Mouse (Mus musculus) MEL (cell line): ENCODE measurements around the gene Otop3.

Experiments used
- CHD1 ChIP-seq: IDR thresholded peaks from 2 replicates; pipeline ENCODE4 v1.6.1; 2012; ENCODE audit warnings: low read depth, mild to moderate bottlenecking, inconsistent platforms, low read length, improper control_type of control experiment
- CTCF ChIP-seq, 3 experiments: IDR thresholded peaks in 2 of 3; conservative IDR thresholded peaks in 1 of 3; 2 replicates each; pipeline ENCODE4 v1.5.1; 2011 to 2012; ENCODE audit warnings: low read length in 3 of 3, low read depth in 2 of 3, mild to moderate bottlenecking in 2 of 3, improper control_type of control experiment in 1 of 3, inconsistent platforms in 1 of 3, mixed read lengths in 1 of 3, moderate library complexity in 1 of 3; ENCODE audit not compliant: control insufficient read depth in 1 of 3, insufficient read depth in 1 of 3, poor library complexity in 1 of 3, severe bottlenecking in 1 of 3
- GABPA ChIP-seq: IDR thresholded peaks from 2 replicates; pipeline ENCODE4 v1.6.1; 2012; ENCODE audit warnings: low read depth, mild to moderate bottlenecking, inconsistent platforms, low read length, improper control_type of control experiment, moderate library complexity
- NELFE ChIP-seq: IDR thresholded peaks from 2 replicates; pipeline ENCODE4 v1.6.1; 2011; ENCODE audit warnings: low read depth, low read length, improper control_type of control experiment
- POLR2A ChIP-seq, 2 experiments: IDR thresholded peaks; 2 replicates each; pipeline ENCODE4 v1.6.1; 2011 to 2012; ENCODE audit warnings: low read length in 2 of 2, mild to moderate bottlenecking in 2 of 2, control low read depth in 1 of 2, improper control_type of control experiment in 1 of 2, low read depth in 1 of 2, moderate library complexity in 1 of 2; ENCODE audit not compliant: control insufficient read depth in 1 of 2, insufficient read depth in 1 of 2, poor library complexity in 1 of 2
- RAD21 ChIP-seq: IDR thresholded peaks from 2 replicates; pipeline ENCODE4 v1.6.1; 2011; ENCODE audit warnings: mild to moderate bottlenecking, low read depth, low read length, improper control_type of control experiment
- SMC3 ChIP-seq: IDR thresholded peaks from 2 replicates; pipeline ENCODE4 v1.6.1; 2011; ENCODE audit warnings: low read depth, low read length, improper control_type of control experiment
- TBP ChIP-seq: IDR thresholded peaks from 2 replicates; pipeline ENCODE4 v1.8.0; 2011; ENCODE audit warnings: low read depth, low read length, improper control_type of control experiment

DNA sequence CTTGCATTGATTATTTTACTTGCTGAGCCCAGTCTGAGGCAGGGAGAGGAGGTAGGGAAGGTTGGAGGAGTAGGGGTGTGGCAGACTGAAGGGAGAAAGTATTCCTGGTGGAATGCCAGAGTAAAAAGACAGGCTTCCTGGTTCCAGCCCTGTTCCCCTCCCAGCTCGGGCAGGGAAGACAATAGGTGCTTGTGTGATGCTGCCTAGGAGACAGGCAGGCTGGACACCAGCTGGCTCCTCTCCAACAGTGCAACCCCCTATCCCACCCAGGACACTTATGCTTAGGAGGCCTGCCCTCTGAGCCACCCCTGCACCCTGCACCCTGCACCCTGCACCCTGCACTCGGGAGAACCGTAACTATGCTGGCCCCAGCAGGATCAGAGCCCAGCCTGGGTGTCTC lies 24.8 kb downstream of the Otop3 start:
- TF ChIP-seq CHD1 (no peak), CTCF (IDR thresholded peaks at IDR 0.05 in 2 of 3, conservative IDR thresholded peaks at IDR 0.05 in 1 of 3; ENCODE audit: control insufficient read depth in 1 of 3, insufficient read depth in 1 of 3, low read depth in 2 of 3, low read length in 3 of 3, poor library complexity in 1 of 3, severe bottlenecking in 1 of 3) (no peak), POLR2A (IDR thresholded peaks at IDR 0.05; ENCODE audit: control insufficient read depth in 1 of 2, insufficient read depth in 1 of 2, low read depth in 1 of 2, low read length in 2 of 2, poor library complexity in 1 of 2) (no peak), GABPA (no peak), NELFE (no peak), RAD21 (no peak), TBP (no peak), SMC3 (no peak)
